Mouse (Mus musculus) olfactory bulb, adult 2 months (tissue): Measurements from ENCODE around the gene Sh3gl2.

Experiments used
- CTCF ChIP-seq: fragments of 200-500 bp; IDR thresholded peaks from 2 replicates; pipeline ENCODE4 v1.5.1; 2012; ENCODE audit warnings: low read depth, mild to moderate bottlenecking, low read length, moderate library complexity; ENCODE audit not compliant: insufficient read depth
- POLR2A ChIP-seq: fragments of 200-500 bp; IDR thresholded peaks from 2 replicates; pipeline ENCODE4 v1.6.1; 2012; ENCODE audit warnings: mild to moderate bottlenecking, low read depth, low read length, moderate library complexity; ENCODE audit not compliant: insufficient read depth

- no peak for TF ChIP-seq POLR2A
- TF ChIP-seq CTCF, result no peak
Measured at GRCm38 (mm10) chr4:85371036-85371435, 166.1 kb downstream of the Sh3gl2 start.
